Mouse (Mus musculus): Measurements from ENCODE around the gene 9930021J03Rik. TPM values are rescaled to one million over a fixed set of nuclear protein-coding genes. Genes with fewer than 3 reads are reported as not detected.
A peak's percentile ranks its signal among the peaks of the same experiment; 100 is the strongest.

Gene 9930021J03Rik
- 10 to 100 TPM; 11.1 to 13.0 TPM for total RNA-seq (2021)

DNA sequence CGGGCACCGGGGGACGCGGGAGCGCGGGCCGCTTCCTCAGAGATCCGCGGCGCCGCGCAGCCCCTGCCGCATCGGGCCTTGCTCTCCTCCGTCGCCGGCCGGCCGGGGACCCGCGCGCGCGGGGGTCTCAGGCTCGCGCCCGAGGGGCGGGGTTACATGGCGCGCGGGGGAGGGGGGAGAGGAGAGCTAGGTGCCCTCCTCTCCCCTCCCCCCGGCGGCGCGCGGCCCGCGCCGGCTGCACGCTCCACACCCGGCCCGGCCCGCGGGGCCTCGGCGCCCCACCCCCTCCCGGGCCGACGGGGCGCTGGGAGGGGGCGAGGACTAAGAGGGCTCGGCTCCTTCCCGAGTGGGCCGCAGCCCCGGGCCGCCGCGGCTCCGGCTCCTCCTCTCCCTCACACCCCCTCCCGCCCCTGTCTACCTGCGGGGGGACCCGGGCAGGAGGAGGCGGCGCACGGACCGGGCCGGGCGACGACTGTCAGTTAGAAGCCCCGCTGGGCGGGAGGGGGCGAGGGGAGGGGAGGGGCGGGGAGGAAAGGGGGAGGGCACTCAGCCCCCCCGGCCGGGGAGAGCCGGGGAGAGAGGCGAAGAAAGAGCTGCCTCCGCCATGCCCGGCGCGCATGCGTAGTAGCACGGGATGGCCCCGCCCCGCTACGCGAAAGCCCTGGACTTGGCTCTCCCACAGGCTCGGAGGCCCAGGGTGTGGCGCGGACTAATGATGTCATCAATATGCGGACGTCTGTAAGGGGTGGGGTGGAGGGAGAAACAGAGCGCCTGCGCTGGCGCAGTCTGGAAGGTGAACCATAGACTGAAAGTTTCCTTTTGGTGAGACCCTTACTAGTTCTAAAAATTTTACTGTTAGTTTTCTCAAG, at the start of gene 9930021J03Rik:
9930021J03Rik (minus strand) TSS at position 73 of the 869 bp plus-strand sequence.
- intact Hi-C loops (cut with DNase I) = loop anchor here (10.0 kb wide), 1 partner anchor 451 kb away; no protein-coding TSS in a partner anchor
- peak; percentile 97 to 98 for DNase-seq

DNA sequence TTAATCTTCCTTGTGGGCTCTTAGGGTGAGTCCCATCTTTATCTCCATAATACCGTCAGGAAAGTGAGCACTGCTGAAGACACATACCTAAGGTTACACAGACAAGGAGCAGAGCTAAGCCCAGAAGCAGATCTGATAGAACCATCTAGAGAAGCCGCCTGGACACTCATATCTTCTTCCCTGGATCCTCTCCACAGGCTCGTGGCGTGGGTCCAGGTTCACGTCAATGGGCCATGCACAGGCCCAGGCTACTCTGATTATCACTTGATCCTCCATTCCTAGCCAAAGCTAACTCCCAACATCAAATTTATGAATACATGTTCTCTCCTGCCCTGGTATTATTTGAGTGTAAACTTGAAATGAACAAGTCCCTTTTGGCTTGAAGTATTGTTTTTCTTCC, 47.9 kb upstream of the 9930021J03Rik start:
- peak in 1 of 2 experiments; percentile 10 for DNase-seq
- intact Hi-C loops (cut with DNase I) = no loop called here

DNA sequence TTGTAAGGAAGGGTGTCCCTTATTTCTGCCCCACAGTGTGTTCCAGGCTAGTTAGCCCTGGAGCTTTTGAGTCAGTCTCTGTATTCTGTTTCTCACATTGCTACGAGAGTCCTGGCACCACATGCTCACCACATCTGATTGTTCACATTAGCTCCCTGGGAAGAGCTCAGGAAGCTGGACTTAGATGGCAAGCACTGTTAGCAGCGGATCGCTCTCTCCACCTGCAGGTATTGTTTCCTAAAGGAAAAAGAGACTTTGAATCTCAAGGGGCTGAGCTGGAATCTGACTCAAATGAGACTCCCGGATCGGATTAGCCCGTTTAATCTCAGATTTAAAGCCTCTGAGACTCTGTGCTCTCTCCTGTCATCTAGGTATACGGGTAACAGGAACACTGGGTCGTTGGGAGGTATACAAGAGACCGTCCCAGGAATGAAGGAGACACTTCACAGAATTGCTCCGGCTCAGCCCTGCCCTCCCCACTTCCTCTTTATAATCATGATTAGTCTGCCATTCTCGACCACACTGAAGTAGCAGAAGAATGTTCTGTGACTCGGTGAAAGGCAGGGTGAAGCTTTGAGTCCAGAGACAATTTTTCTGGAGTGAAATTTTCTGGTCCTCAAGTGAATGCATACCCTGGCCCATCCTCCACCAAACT, 45.4 kb upstream of the 9930021J03Rik start:
- intact Hi-C loops (cut with DNase I) = no loop called here
- DNase-seq = no peak

DNA sequence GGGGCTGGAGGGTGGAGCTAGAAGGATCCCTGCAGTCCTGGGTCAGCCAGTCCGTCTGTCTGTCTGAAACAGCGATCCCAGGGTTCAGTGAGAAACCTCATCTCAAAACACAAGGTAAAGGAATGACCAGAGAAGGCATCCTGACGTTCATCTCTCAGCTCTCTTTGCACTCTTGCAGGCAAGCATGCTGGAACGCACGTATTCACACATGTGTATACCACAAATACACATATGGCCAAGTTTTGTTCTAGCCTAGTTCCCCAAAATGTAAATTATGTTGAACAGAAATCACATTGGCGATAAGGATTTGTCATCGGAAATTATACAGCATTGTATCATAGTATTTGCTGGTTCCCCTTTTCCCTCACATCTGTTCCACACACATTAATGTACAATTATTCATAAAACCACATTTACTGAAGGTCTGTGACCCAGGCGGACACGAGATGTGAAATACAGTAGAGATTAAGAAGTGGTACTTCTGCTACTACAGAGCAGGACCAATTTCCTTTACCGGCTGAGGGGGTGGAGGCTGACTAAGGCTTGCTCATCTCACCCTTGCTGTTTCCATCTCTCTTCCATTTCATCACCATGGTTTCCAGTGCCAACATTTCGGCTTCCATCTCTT, 44.2 kb upstream of the 9930021J03Rik start:
- intact Hi-C loops (cut with DNase I) = no loop called here

DNA sequence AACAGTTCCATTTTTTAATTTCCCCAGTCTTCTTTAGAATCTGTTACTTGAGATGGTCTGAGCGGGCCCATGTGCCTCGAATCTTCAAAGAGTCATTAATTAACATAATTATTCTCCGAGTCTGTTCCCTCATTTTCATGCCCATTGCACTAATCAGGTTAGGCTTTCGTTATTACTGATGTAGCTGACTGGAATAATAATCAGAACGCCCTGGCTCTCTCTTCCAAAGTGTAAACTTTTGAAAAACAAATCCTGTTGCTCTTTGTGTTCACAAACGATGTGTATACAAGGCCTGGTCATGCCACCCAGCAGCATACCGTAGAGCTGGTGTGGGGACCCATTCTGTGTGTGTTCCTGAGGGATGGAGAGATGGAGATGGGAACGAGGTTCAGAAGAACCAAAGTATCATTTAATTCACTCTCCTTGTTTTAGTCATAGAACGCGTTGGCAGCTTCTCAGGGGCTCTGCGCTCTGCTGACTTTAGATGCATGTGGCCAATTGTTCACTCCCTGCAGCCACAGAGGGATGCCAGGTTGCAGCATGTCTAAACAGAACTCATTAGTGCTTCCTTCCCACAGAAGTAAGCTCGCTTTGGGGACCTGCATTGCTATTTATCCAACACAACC, 38.4 kb upstream of the 9930021J03Rik start:
- no peak for DNase-seq
- intact Hi-C loops (cut with DNase I) = no loop called here

More for the DNA sequence above, 44.2 kb upstream of the 9930021J03Rik start:
- DNase-seq = no peak

DNA sequence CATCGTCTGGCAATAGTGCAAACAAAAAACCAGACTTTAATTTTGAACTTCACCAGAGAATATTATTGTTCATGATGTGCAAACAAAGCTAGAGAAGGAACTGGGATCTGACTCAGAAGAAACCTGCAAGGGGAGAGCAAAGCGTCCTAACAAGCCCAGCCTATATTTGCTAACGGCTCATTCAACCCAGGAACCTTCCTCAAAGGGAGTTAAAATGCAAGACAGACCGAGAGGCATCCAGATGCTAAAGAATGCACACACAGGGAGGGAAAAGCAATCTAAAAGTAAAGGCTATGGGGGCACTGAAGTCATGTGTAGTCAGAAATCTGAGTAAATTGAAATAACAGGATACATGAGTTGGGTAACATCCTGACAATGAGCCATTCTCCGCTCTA, 37.8 kb upstream of the 9930021J03Rik start:
- intact Hi-C loops (cut with DNase I) = no loop called here
- DNase-seq = no peak

DNA sequence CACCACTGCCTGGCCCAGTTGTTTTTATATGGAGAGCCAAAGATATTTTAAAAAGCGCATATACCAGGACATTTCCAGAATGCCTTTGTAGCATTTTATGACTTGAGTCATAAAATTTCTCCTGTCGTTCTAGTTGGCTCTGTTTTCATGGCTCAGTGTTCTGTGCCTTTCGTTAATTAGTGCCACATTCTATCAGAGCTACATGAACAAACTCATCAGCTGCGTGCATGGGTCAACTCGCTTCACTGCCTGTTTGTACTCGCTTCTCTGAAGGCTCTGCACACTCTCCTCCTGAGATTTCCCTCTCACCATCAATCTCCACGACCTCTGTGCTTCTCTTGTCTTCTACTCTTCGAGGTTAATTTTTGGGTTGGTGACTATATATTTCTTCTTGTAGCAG, 37.2 kb upstream of the 9930021J03Rik start:
- intact Hi-C loops (cut with DNase I) = no loop called here
- DNase-seq = no peak

DNA sequence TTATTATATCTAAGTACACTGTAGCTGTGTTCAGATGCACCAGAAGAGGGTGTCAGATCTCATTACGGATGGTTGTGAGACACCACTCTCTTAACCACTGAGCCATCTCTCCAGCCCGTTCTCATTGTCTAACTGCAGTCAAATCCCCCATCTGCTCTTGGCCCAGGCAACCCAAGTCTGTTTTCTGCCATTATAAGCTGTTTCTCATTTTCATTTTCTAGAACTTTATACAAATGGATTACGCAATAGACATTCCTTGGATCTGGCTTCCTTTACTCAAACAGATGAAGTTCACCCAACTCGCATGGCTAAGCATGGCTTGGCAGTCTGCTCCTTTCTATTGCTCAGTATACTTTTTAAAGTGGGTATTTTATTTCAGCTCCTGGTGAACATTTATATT, 34.9 kb upstream of the 9930021J03Rik start:
- DNase-seq = peak; percentile 6 to 20
- intact Hi-C loops (cut with DNase I) = no loop called here

DNA sequence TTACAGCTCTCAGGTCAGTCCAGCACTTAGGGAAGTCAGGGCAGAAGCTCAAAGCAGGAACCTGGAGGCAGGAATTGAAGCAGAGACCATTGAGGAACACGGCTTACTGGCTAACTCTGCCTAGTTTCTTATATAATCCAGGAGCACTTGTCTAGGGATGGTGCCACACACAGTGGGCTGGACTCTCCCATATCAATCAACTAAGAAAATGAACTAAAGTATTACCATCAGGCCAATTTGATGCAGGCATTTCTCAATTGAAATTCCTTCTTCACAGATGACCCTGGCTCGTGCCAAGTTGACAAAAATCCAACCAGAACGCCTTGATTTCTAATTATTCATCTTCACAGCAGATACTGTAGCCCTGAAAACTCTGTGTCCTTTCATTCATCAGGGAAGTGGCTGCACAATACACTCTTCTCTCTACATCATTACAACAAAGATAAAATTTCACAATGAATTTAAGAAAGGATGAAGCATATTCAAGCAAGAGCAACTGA, 32.9 kb upstream of the 9930021J03Rik start:
- intact Hi-C loops (cut with DNase I) = no loop called here
- peak; percentile 7 to 9 for DNase-seq

DNA sequence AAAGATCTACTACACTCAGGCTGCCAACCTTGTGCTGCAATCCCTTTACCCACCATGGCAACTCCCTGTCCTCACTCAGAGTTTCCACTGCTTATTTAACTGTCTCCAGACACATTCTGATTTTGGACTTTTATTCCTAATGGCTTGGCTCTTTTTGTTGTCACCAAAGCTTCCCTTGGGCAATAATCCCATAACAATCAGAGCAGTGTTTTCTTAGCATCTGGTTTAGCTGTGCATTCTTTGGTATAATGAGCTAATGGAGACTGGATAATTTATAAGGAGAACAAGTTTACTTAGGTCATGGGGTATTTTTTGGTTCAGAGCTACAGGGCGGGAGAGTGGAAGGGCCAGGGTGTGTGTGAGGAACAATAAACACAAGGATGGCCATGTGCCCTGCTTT, 32.4 kb upstream of the 9930021J03Rik start:
- DNase-seq = no peak
- intact Hi-C loops (cut with DNase I) = no loop called here

DNA sequence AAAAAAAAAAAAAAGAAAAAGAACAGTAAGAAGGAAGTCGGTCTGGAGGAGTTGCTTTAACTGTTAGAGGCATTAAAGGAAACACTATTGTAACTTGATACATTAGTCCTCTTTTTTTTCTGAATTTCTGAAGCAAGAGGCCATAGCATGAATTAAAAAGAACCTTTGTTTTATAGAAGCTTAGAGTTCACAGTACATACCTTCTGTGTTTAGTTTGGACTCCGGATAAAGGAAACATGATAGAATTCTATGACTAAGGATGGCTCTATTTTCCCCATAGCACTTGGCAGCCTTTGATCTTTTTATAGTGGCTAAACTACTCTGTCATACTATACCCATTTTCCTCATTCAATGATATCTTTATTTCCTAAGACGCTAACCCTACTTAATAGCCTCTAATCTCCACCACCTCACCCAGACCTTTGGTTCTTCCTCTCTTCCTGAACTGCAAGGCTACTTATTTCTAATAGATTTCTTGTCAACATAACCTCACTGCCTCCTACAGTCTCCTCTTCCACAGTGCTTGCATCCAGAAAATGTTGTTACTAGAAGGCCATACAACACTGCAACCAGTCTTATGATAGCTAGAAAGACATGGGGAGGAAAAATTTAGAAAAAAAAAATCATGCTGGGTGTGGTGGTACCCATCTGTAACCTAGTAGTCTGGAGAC, 29.7 kb upstream of the 9930021J03Rik start:
- DNase-seq = no peak
- intact Hi-C loops (cut with DNase I) = no loop called here

DNA sequence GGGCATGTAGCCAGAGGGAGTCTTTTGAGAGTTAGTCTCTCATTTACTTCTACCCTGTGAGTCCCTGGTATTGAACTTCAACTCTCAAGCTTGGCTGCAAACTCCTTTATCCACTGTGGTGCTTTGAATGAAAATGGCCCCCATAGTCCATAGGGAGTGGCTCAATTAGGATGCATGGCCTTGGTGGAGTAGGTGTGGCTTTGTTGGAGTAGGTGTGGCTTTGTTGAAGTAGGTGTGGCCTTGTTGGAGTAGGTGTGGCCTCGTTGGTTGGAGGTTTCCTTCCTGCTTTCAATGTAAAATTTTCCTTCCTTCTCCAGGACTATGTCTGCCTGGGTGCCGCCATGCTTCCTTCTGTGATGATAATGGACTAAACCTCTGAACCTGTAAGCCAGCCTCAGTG, 25.1 kb upstream of the 9930021J03Rik start:
- intact Hi-C loops (cut with DNase I) = no loop called here
- no peak for DNase-seq

DNA sequence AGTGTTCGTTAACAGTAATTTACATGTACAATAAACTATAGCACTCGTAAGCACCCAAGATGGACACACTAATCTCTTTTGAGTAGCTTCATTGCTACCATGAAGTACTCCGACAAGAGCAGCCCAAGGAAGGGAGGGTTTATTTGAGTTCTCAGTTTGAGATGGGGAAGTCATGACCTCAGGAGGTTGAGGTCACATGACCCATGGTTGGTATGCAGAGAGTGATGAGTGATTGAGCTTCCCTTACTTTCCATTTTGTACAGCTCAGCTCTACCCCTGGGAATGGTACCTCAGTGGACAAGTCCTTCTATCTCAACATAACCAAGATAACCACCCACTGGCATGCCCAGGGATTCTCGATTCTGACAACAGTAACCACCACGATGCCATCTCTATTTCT, 22.8 kb upstream of the 9930021J03Rik start:
- no peak for DNase-seq
- intact Hi-C loops (cut with DNase I) = no loop called here

DNA sequence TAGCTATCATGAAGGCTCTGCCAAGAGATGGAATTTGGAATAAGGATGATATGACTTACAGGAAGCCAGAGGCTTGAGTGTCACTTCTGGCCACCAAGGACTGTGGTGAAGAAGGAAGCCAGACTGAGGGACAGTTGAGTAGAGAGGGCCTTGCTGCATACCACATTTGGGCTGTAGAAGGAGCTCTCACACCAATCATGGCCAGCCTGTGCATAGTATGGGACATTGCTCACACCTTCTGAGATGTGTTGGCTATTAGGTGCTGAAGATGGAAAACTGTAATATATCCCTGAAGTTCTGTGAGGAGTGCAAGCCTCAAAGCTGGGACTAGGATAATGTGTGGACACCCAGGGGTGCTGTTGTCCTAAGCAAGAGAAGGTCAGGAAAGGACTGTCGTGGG, 20.9 kb upstream of the 9930021J03Rik start:
- intact Hi-C loops (cut with DNase I) = no loop called here
- DNase-seq = peak; percentile 17 to 26

DNA sequence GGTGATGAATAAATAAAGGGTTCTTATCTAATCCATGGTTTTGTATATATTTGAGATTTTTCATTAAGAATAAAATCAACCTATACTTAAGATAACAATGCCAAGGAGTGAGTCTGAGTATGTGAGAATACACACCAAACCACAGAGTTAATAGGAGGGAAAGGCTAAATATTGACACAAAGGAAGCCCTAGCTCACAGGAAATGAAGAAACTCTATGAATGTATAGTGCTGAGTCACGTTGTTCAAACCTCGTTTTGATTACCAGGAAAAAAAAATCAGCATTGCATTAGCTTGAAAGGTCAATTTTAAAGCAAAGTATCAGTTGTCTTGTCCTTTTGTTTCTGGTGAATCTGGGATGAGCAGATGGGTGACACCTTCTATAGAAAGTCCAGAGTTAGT, 19.2 kb upstream of the 9930021J03Rik start:
- DNase-seq = no peak
- intact Hi-C loops (cut with DNase I) = loop anchor here (2.0 kb wide), 1 partner anchor 380 kb away; no protein-coding TSS in a partner anchor

DNA sequence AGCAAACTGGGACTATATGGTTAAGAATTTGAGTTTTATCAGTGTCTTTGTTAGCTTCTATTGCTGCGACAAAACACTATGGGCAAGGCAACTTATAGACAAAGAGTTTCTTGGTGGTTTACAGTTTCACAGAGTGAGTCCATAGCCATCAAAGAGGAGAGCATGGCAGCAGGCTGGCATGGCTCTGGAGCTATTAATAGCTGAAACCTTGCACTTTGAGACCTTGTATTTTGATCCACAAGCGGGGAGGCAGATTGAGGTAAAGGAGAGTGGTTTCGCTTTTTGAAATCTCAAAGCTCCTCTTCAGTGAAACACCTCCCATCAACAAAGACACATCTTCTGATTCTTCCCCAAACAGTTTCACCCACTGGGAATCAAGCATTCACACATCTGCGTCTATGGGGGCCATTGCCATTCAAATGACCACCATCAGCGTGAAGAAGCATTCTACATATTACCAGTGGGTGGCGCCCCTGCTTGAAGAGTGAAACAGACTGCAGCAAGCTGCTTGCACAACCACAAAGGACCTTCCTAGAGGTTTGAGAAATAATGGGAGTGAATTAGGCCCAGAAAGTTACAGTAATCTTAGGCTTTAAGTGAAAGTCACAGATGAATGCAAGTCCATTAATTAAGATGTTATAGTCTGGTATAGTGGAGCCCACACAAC, 18.4 kb upstream of the 9930021J03Rik start:
- intact Hi-C loops (cut with DNase I) = loop anchor here (1.0 to 5.0 kb wide), 4 partner anchors 92 to 381 kb away; no protein-coding TSS in a partner anchor
- DNase-seq = peak; percentile 63

DNA sequence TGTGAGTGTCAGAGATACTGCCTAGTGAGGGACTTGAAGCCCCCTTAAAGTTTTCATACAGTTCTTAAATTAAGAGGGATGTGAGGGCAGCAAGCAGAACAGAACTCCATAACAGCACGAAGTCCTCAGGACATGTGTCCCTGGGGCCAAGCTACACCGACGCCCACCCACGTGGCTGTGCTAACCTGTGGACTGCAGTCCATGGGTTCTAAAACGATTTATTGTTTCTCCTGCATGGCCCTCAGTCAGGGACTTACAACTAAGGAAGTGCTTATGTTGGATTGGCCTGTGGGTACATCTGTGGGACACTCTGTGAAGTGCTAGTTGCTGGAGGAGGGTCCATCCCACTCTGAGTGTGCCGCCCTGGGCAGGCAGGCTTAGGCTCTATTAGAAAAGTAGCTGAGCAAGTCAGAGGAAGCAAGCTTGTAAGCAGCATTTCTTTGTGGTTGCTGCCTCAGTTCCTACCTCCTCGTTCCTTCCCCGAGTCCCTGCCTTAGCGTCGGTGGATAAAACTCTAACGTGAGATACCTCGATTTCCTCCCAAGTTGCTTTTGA, 17.7 kb upstream of the 9930021J03Rik start:
- intact Hi-C loops (cut with DNase I) = loop anchor here (1.0 to 5.0 kb wide), 4 partner anchors 91 to 381 kb away; no protein-coding TSS in a partner anchor
- DNase-seq = no peak

DNA sequence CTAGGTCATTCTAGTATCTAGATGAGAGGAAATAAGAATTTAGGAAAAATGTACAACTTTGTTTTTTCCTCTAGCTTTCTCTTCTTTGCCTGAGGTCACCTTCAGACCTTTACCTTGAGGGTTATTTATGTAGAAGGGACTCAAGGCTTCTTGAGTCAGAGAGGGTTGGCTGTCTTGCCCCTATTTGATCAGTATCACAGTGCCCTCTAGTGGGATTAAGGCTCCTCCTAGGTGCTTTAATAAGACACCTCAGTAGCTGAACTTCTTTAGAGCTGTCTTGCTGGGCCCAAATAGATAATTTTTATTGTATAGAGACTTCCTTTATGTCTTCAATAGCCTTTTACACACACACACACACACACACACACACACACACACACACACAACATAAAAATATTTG, 15.2 kb upstream of the 9930021J03Rik start:
- intact Hi-C loops (cut with DNase I) = loop anchor here (2.0 to 5.0 kb wide), 2 partner anchors 89 to 136 kb away; no protein-coding TSS in a partner anchor
- peak in 1 of 2 experiments; percentile 19 for DNase-seq

All from heart, postnatal 36 days (tissue).